Mouse (Mus musculus) c-Kit-negative CD71-positive TER-119-positive erythroid progenitor cells, embryonic 14.5 days (primary cell): ENCODE results near the gene Apba1.

Experiments
- DNase-seq: peaks from one replicate; pipeline ENCODE4 v3.0.0-alpha.2; 2013; ENCODE audit warnings: low read depth, low spot score

The Apba1 gene

GRCm38 (mm10) chr19:23806796-23807195, 48.1 kb downstream of the Apba1 start:
- DNase-seq: no peak

GRCm38 (mm10) chr19:23807371-23807770, 48.7 kb downstream of the Apba1 start:
- no peak for DNase-seq

- DNase-seq: no peak
Observed at GRCm38 (mm10) chr19:23809236-23809635, 50.5 kb downstream of the Apba1 start.

GRCm38 (mm10) chr19:23810512-23810911, 51.8 kb downstream of the Apba1 start:
- no peak for DNase-seq

GRCm38 (mm10) chr19:23810976-23811375, 52.3 kb downstream of the Apba1 start:
- no peak for DNase-seq

- DNase-seq: no peak
Observed at GRCm38 (mm10) chr19:23816762-23817161, 58.1 kb downstream of the Apba1 start.

- DNase-seq: no peak
Observed at GRCm38 (mm10) chr19:23817196-23817595, 58.5 kb downstream of the Apba1 start.

- DNase-seq: no peak
Observed at GRCm38 (mm10) chr19:23819882-23820281, 61.2 kb downstream of the Apba1 start.

GRCm38 (mm10) chr19:23822497-23822896, 63.8 kb downstream of the Apba1 start:
- no peak for DNase-seq

- no peak for DNase-seq
Observed at GRCm38 (mm10) chr19:23823533-23823932, 64.8 kb downstream of the Apba1 start.

- DNase-seq: no peak
Observed at GRCm38 (mm10) chr19:23826251-23826650, 67.6 kb downstream of the Apba1 start.

- no peak for DNase-seq
Observed at GRCm38 (mm10) chr19:23830761-23831160, 72.1 kb downstream of the Apba1 start.

- DNase-seq: no peak
Observed at GRCm38 (mm10) chr19:23833685-23834682, 75.3 kb downstream of the Apba1 start.

- DNase-seq: no peak
Observed at GRCm38 (mm10) chr19:23834721-23835120, 76.0 kb downstream of the Apba1 start.

- no peak for DNase-seq
Observed at GRCm38 (mm10) chr19:23855832-23856231, 97.1 kb downstream of the Apba1 start.

- DNase-seq: no peak
Observed at GRCm38 (mm10) chr19:23858091-23858490, 99.4 kb downstream of the Apba1 start.

- DNase-seq: no peak
Observed at GRCm38 (mm10) chr19:23858781-23859180, 100.1 kb downstream of the Apba1 start.

GRCm38 (mm10) chr19:23860151-23860820, 101.6 kb downstream of the Apba1 start:
- peak; percentile 8 for DNase-seq

GRCm38 (mm10) chr19:23862736-23863135, 104.0 kb downstream of the Apba1 start:
- no peak for DNase-seq

GRCm38 (mm10) chr19:23863959-23864358, 105.3 kb downstream of the Apba1 start:
- DNase-seq: no peak

GRCm38 (mm10) chr19:23866045-23866444, 107.4 kb downstream of the Apba1 start:
- no peak for DNase-seq

- no peak for DNase-seq
Observed at GRCm38 (mm10) chr19:23867052-23867451, 108.4 kb downstream of the Apba1 start.

GRCm38 (mm10) chr19:23867589-23867988, 108.9 kb downstream of the Apba1 start:
- no peak for DNase-seq
